Mouse (Mus musculus): Measurements from ENCODE around the gene Bspry. TPM values are rescaled to one million over a fixed set of nuclear protein-coding genes. Genes with fewer than 3 reads are reported as not detected.
A peak's percentile ranks its signal among the peaks of the same experiment; 100 is the strongest.

Bspry gene
- total RNA-seq, 2 experiments from 2014 or later: 3.0 to 6.1 TPM

- peak in 1 of 2 experiments; percentile 39 for DNase-seq
Observed at GRCm38 (mm10) chr4:62515490-62515889, 35.6 kb downstream of the Bspry start.

- peak; percentile 61 to 76 for DNase-seq
Observed at GRCm38 (mm10) chr4:62516079-62516478, 36.2 kb downstream of the Bspry start.

- DNase-seq: no peak
Observed at GRCm38 (mm10) chr4:62516579-62516978, 36.7 kb downstream of the Bspry start.

GRCm38 (mm10) chr4:62517046-62517445 is 37.2 kb downstream of the Bspry start:
- no peak for DNase-seq

- no peak for DNase-seq
Observed at GRCm38 (mm10) chr4:62517538-62518415, 37.9 kb downstream of the Bspry start.

- peak; percentile 53 to 68 for DNase-seq
Observed at GRCm38 (mm10) chr4:62518416-62519121, 38.7 kb downstream of the Bspry start.

GRCm38 (mm10) chr4:62519122-62519848 is 39.4 kb downstream of the Bspry start:
- no peak for DNase-seq

- DNase-seq: peak; percentile 94 to 97
Observed at GRCm38 (mm10) chr4:62519849-62520233, 40.0 kb downstream of the Bspry start, which contains the start of gene Alad. Gene Alad, minus strand, starts transcription at chr4:62519918.

- no peak for DNase-seq
Observed at GRCm38 (mm10) chr4:62520892-62521400, 41.1 kb downstream of the Bspry start.

GRCm38 (mm10) chr4:62524651-62525488 is 45.0 kb downstream of the Bspry start, which contains the start of the genes Pole3 and 4933430I17Rik:
Gene Pole3, minus strand, starts transcription at chr4:62525068.
Gene 4933430I17Rik, plus strand, starts transcription at chr4:62525369.
- peak; percentile 97 for DNase-seq

- no peak for DNase-seq
Observed at GRCm38 (mm10) chr4:62525489-62525811, 45.6 kb downstream of the Bspry start.

GRCm38 (mm10) chr4:62526256-62526655 is 46.4 kb downstream of the Bspry start:
- no peak for DNase-seq

- DNase-seq: no peak
Observed at GRCm38 (mm10) chr4:62527655-62528054, 47.8 kb downstream of the Bspry start.

GRCm38 (mm10) chr4:62533729-62534128 is 53.9 kb downstream of the Bspry start:
- no peak for DNase-seq

- no peak for DNase-seq
Observed at GRCm38 (mm10) chr4:62541802-62542201, 61.9 kb downstream of the Bspry start.

- no peak for DNase-seq
Observed at GRCm38 (mm10) chr4:62543782-62544181, 63.9 kb downstream of the Bspry start.

GRCm38 (mm10) chr4:62544801-62545200 is 64.9 kb downstream of the Bspry start:
- DNase-seq: no peak
